Mouse (Mus musculus) testis, adult 2 months (tissue): ENCODE measurements around the gene Dbn1. TPM values are rescaled to one million over a fixed set of nuclear protein-coding genes. Genes with fewer than 3 reads are reported as not detected.

Experiments
- H3K27ac ChIP-seq: fragments of 200-500 bp; 2 replicates; pipeline ENCODE4 v1.5.1; 2012; ENCODE audit warnings: low read depth, low read length; ENCODE audit not compliant: control insufficient read depth, insufficient read depth
- H3K27me3 ChIP-seq: fragments of 200-500 bp; 2 replicates; pipeline ENCODE4 v1.6.1; 2012; ENCODE audit warnings: mild to moderate bottlenecking, low read length, moderate library complexity; ENCODE audit not compliant: control insufficient read depth, insufficient read depth
- H3K36me3 ChIP-seq: fragments of 200-500 bp; 2 replicates; pipeline ENCODE4 v1.6.1; 2012; ENCODE audit warnings: mild to moderate bottlenecking, low read length; ENCODE audit not compliant: control insufficient read depth, insufficient read depth
- H3K4me1 ChIP-seq: fragments of 200-500 bp; 2 replicates; pipeline ENCODE4 v1.6.1; 2012; ENCODE audit warnings: low read length; ENCODE audit not compliant: control insufficient read depth, insufficient read depth
- H3K4me3 ChIP-seq: fragments of 200-500 bp; 2 replicates; pipeline ENCODE4 v1.5.1; 2012; ENCODE audit warnings: low read depth, mild to moderate bottlenecking, low read length, moderate library complexity, mixed read lengths; ENCODE audit not compliant: control insufficient read depth
- CTCF ChIP-seq: fragments of 200-500 bp; IDR thresholded peaks from 2 replicates; pipeline ENCODE4 v1.5.1; 2012; ENCODE audit warnings: low read depth, mild to moderate bottlenecking, inconsistent platforms, low read length, moderate library complexity; ENCODE audit not compliant: control insufficient read depth, insufficient read depth, insufficient replicate concordance
- POLR2A ChIP-seq: fragments of 200-500 bp; IDR thresholded peaks from 2 replicates; pipeline ENCODE4 v1.6.1; 2012; ENCODE audit warnings: low read depth, mild to moderate bottlenecking, inconsistent platforms, low read length, moderate library complexity; ENCODE audit not compliant: control insufficient read depth
- polyA plus RNA-seq: library from polyadenylated mRNA; depleted of rRNA; stranded (reverse); fragments of >200 nt; gene quantifications from 2 replicates; pipeline ENCODE4 v1.2.3, GENCODE M21; 2012

The Dbn1 gene
- polyA plus RNA-seq, 1 experiment, result 89.3 TPM

DNA sequence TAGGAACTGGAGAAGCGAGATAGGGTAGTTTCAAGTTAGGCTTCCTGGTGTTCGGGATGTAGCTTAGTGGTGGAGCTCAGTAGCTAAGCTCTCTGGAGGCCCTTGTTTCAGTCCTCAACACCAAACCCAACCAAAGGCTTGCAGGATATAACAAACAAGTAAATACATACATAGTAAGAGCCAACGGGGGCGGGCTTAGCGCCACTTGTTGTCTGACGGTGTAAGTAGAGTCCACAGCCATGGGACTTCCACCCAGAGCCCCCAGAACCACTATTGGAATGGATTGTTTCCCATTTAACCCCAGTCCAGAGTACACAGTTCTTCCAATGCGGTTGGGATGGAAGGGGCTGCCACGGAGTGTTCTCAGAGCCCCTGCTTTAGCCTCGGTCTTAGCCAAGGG, 25.9 kb upstream of the Dbn1 start:
- no peaks in the 10 kb centered on the region for H3K36me3 ChIP-seq
- no peak overlapping the region for H3K27ac ChIP-seq
- no peaks in the 10 kb centered on the region for H3K27me3 ChIP-seq
- no peak overlapping the region for H3K4me3 ChIP-seq
- no peak for TF ChIP-seq POLR2A
- TF ChIP-seq CTCF, result no peak
- peaks cover 27% of the 10 kb centered on the region for H3K4me1 ChIP-seq

DNA sequence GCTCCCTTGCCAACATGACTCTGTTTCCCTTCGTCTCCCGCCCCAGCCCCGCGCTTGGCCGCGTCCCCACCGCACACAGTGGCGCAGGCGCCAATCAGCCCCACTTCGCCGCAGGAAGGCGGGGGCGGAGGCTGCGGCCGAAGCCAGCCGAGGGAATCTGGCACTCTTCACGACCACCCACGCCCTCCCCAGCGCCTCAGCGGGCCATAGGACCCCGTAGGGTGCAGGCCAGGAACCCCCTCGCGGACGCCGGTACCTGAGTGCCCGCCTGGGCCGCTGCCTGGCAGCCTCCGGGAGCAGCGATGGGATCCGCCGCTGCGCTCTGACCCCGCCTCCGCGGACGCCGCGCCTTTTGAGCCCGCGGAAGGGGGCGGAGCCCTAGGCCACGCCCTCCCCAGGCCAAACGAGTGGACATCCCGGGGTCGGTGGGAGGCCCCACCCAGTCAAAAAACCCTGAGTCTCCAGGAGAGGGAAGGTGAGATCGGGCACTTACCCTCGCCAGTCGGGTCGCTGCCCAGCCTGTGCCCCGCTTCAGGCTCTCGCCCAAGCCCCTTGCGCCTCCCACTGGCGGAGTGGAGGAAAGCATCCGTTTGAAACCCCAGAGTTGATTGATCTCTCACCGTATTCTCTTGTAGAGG, 25.3 kb upstream of the Dbn1 start, which contains the start of gene Pdlim7:
Gene Pdlim7, minus strand, starts transcription at position 566 of the 638 bp plus-strand sequence.
- Histone ChIP-seq H3K4me1 (peaks cover 27% of the 10 kb centered on the region), H3K27ac (peak within 1 kb of the TSS; percentile 66), H3K27me3 (no peaks in the 10 kb centered on the region), H3K36me3 (no peaks in the 10 kb centered on the region), H3K4me3 (peak within 1 kb of the TSS; percentile 88)
- TF ChIP-seq CTCF, result peak; percentile 75
- peak; percentile 86 for TF ChIP-seq POLR2A

DNA sequence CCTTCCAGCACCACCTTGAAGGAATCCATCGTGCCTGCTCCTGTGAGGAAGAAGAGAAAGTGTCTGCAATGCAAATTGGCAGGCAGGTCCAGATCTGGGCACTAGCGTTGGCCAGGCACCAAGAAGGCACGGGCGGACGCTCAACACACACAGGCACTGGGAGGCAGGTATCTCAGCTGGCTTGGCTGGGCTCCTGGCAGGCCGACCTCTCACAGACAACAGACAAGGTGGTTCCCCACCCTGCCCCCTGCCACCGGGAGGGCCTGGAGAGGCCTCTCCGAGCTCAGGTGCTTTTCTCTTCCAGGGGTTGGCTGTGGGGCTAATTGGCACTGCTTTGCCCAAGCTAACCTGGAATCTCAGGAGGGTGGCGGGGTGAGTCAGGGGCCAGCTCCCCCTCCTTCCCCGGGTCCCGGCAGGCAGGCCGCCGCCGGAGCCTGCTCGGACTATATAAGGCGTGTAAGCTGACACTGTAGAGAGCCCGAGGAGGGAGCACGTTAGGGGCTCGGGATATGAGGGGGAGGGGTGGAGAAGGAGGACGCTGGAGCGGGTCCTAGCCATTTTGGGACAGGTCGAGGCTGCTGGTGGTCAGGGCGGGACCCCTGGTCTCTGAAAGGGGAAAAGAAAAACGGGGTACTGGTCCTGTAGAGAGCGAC, 24.6 kb upstream of the Dbn1 start:
- Histone ChIP-seq H3K27me3 (no peaks in the 10 kb centered on the region), H3K4me1 (peaks cover 27% of the 10 kb centered on the region), H3K4me3 (peak overlapping the region; percentile 88), H3K36me3 (no peaks in the 10 kb centered on the region), H3K27ac (peak overlapping the region; percentile 66)
- no peak for TF ChIP-seq CTCF
- no peak for TF ChIP-seq POLR2A

DNA sequence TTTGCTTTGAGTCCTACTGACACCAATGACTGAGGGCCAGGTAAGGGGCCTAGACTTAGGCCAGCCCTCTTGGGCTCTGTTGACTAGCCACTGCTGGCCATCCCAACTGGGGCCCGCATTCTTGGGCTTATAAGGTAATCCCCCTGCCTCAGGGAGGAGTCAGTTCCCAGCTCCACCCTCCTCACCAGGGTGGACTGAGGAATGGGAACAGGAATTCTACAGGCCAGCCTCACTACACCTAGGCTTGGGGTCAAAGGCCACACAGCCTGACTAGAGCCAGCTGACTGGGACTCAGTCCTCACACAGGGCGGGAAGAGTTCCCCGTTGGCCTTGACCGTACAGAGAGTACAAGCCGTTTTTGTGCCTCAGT, 23.6 kb upstream of the Dbn1 start:
- no peaks in the 10 kb centered on the region for H3K27me3 ChIP-seq
- no peaks in the 10 kb centered on the region for H3K36me3 ChIP-seq
- peaks cover 27% of the 10 kb centered on the region for H3K4me1 ChIP-seq
- peak overlapping the region; percentile 40; the same call in 1 of the 2 replicates for H3K27ac ChIP-seq
- H3K4me3 ChIP-seq, result no peak overlapping the region
- no peak for TF ChIP-seq CTCF

DNA sequence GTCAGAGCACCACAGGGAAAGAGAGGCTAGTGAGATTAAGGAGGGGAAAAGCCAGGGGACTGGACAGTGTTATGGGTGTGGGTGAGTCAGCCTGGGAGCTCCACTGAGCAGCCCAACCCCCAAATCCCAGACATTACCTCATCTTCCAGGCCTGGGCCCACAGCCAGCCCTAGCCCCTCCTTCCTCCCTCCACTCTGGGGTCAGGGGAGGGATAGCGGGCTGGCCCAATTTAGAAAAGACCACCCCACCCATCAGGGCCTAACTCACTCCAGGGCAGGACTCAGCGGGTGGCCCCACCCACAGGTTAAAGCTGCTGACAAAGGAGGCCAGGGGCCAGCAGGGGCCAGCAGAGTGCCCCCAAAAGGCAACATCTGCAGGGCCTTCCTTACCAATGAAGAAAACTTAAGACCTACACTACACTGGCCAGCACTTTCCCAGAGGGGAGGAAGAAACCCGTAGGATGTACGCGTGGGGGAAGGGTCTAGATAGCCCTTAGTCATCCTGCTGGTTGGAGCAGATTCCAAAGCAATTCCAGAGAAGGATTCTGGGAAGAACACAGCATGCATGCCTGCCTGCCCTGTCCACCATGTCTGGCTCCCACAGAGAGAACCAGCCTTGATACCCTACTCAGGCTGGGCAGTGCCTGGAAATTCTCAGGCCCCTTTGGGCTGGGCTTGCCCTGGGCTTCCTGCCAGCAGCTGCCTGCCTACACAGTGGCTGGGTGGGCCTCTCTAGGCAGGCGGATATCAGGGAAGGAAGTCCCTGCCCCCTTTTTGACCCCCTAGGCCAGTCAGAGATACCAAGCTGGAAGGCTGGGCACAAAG, 23.0 kb upstream of the Dbn1 start:
- Histone ChIP-seq H3K36me3 (no peaks in the 10 kb centered on the region), H3K27me3 (no peaks in the 10 kb centered on the region), H3K4me3 (no peak overlapping the region)

DNA sequence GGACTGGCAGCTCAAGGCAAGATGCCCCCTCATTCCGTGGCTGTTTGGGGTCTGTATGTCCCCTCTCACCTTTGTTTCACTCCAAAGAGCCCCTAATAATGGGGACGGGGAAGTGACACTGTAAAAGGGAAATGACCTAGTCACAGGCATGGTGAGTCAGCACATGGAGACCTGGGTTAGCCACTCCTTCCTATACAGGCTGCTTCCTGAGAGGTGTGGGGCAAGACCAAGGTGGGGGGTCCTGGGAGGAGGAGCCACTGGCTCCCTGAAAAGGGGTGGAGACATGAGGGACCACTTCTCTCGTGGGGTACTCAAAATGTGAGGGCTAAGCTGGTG, 22.4 kb upstream of the Dbn1 start:
- Histone ChIP-seq H3K4me1 (peaks cover 27% of the 10 kb centered on the region), H3K27ac (no peak overlapping the region), H3K36me3 (no peaks in the 10 kb centered on the region)

More for the DNA sequence above, 23.0 kb upstream of the Dbn1 start:
- Histone ChIP-seq H3K27ac (peak overlapping the region; percentile 40), H3K4me1 (peaks cover 27% of the 10 kb centered on the region)
- no peak for TF ChIP-seq POLR2A
- TF ChIP-seq CTCF, result no peak

DNA sequence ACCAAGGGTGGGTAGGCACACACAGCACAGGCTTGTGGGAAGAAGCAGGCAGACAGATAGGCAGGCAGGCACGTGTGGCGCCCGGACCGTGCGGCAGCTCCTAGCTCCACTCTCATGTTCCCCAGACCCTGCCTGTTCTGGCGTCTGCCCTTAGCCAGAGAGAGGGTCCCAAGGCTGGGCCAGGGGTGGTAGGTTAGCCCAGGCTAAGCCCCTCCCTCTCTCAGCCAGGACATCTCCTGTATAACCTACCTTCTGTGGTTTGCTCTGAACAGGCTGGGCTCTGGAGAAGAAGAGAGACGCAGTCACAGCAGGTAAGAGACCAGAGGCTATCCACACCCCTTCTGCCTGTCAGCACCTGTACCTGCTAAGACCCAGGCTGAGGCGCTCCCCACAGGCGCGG, 20.6 kb upstream of the Dbn1 start:
- TF ChIP-seq CTCF (no peak), POLR2A (no peak)
- Histone ChIP-seq H3K27me3 (no peaks in the 10 kb centered on the region), H3K36me3 (no peaks in the 10 kb centered on the region), H3K4me3 (no peak overlapping the region), H3K4me1 (peaks cover 24% of the 10 kb centered on the region), H3K27ac (no peak overlapping the region)

More for the DNA sequence above, 22.4 kb upstream of the Dbn1 start:
- Histone ChIP-seq H3K27me3 (no peaks in the 10 kb centered on the region), H3K4me3 (no peak overlapping the region)
- TF ChIP-seq POLR2A, result no peak
- no peak for TF ChIP-seq CTCF
